In the genomic region with DNA sequence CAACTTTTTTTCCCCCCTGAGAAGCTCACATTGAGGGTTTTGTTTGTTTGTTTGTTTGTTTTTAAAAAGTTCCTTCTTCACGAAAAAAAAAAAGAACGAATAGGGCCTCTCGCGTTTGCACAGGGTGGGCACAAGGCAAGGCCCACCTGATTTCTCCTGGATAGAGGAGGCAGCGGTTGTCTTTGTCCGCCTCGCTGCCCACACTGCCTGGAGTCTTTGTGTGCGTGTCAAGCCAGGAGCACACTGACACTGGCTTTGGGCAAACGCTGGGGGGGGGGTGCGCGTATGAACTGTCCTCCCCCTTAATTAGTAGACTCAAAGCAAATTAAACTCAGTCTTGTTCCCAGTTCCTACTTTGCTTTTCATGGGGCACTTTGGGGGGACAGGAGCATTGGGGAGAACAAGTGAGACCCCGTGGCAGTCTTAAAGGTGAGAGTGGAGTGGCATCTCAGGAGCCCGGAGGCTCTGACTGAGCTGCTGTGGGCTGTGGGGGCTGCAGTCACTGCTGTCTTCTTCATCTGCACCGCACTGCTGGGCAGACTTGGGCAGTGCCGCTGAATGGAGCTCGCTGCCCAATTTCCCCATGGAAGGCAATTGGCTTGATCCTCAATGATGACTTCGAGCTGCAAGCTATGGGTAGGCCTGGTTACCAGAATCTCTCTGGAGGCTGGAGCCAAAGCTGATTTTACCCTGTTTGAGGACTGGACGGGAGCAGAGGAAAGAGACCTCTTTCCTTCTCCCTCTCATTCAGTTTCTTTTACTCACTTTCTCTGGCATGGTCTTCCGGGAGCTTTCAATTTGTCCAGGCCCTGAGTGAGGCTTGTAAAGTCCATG, we compare ENCODE assay signal across 15 mouse cellular contexts. TPM values are rescaled to one million over a fixed set of nuclear protein-coding genes. Genes with fewer than 3 reads are reported as not detected.
DNase-seq lines count a peak whose midpoint lies in the region; ATAC-seq lines count a peak whose summit lies in the region.
"Had no signal": no experiment of that assay in that cellular context is flagged by ENCODE, and none has a peak within 500 bp of the region (broad histone marks: within the 10 kb centered on the region; RNA-seq: fewer than 3 reads in every experiment).

No protein-coding gene starts in this region.

- H3K27ac ChIP-seq in embryonic facial prominence, embryonic 12.5 days, result peak overlapping the region; percentile 57; the same call in 1 of the 2 replicates
- H3K27ac ChIP-seq in kidney, embryonic 14.5 days (ENCODE audit: low read depth, low read length), result peak overlapping the region; percentile 98
- peak overlapping the region; percentile 77 for H3K27ac ChIP-seq in midbrain, embryonic 10.5 days (replicated peaks)
- H3K27ac ChIP-seq: heart, embryonic 15.5 days; liver, embryonic 15.5 days had no signal

- H3K4me2 ChIP-seq in embryonic facial prominence, embryonic 12.5 days (replicated peaks), result peak overlapping the region; percentile 38
- H3K4me2 ChIP-seq in kidney, embryonic 14.5 days (replicated peaks; ENCODE audit: low read depth, low read length), result peak overlapping the region; percentile 47
- H3K4me2 ChIP-seq: heart, embryonic 15.5 days; liver, embryonic 15.5 days had no signal

- 6% methylated on average over 19 of the region's 19 CpGs for WGBS in embryonic facial prominence, embryonic 12.5 days
- 4% methylated on average over 19 of the region's 19 CpGs for WGBS in kidney, embryonic 14.5 days
- WGBS in midbrain, embryonic 10.5 days, result 5% methylated on average over 19 of the region's 19 CpGs

- DNase-seq in embryo, embryonic 10.5 days (ENCODE audit: low spot score), result peak; percentile 51
- DNase-seq in embryo, embryonic 10 days (ENCODE audit: low spot score), result no peak
- peak; percentile 48 for DNase-seq in midbrain, embryonic 10.5 days (ENCODE audit: low spot score)
- no peak for DNase-seq in adrenal gland, adult 2 months
- no peak for DNase-seq in gastrocnemius, adult 18-20 months (ENCODE audit: low spot score)
- DNase-seq: gastrocnemius, postnatal 10 days had no signal

- peak overlapping the region; percentile 54; the same call in 1 of the 2 replicates for H3K9ac ChIP-seq in embryonic facial prominence, embryonic 12.5 days
- peak overlapping the region; percentile 67 for H3K9ac ChIP-seq in kidney, embryonic 14.5 days (ENCODE audit: low read depth, low read length)
- H3K9ac ChIP-seq: heart, embryonic 15.5 days; liver, embryonic 15.5 days had no signal

- H3K36me3 ChIP-seq in embryonic facial prominence, embryonic 12.5 days, result no peaks in the 10 kb centered on the region
- no peaks in the 10 kb centered on the region for H3K36me3 ChIP-seq in kidney, embryonic 14.5 days (ENCODE audit: control insufficient read depth, insufficient read depth, low read length)
- no peaks in the 10 kb centered on the region for H3K36me3 ChIP-seq in midbrain, embryonic 10.5 days
- H3K36me3 ChIP-seq: heart, embryonic 15.5 days; liver, embryonic 15.5 days had no signal

- no peaks in the 10 kb centered on the region for H3K9me3 ChIP-seq in embryonic facial prominence, embryonic 12.5 days
- no peaks in the 10 kb centered on the region for H3K9me3 ChIP-seq in kidney, embryonic 14.5 days (ENCODE audit: control insufficient read depth, low read length)
- no peaks in the 10 kb centered on the region for H3K9me3 ChIP-seq in midbrain, embryonic 10.5 days (replicated peaks)
- H3K9me3 ChIP-seq: heart, embryonic 15.5 days; liver, embryonic 15.5 days had no signal

- peak overlapping the region; percentile 49 for H3K4me3 ChIP-seq in embryonic facial prominence, embryonic 12.5 days
- peak overlapping the region; percentile 46 for H3K4me3 ChIP-seq in kidney, embryonic 14.5 days (ENCODE audit: low read length)
- H3K4me3 ChIP-seq in midbrain, embryonic 10.5 days, result peak overlapping the region; percentile 63
- H3K4me3 ChIP-seq: heart, embryonic 15.5 days; liver, embryonic 15.5 days had no signal

- ATAC-seq in embryonic facial prominence, embryonic 12.5 days (ENCODE audit: insufficient number of reproducible peaks, insufficient read depth, low FRiP score, low TSS enrichment), result no peak
- no peak for ATAC-seq in kidney, embryonic 14.5 days (ENCODE audit: low FRiP score, low TSS enrichment)
- ATAC-seq in CD4-positive, CD25-positive, alpha-beta regulatory T cell, adult 4 months, result no peak

- H3K4me1 ChIP-seq in embryonic facial prominence, embryonic 12.5 days, result peaks cover 19% of the 10 kb centered on the region; the same call in 1 of the 2 replicates
- no peaks in the 10 kb centered on the region for H3K4me1 ChIP-seq in kidney, embryonic 14.5 days (ENCODE audit: control insufficient read depth, insufficient read depth, low read length)
- H3K4me1 ChIP-seq in midbrain, embryonic 10.5 days, result peaks cover 80% of the 10 kb centered on the region
- H3K4me1 ChIP-seq: liver, embryonic 15.5 days had no signal

- peaks cover 69% of the 10 kb centered on the region for H3K27me3 ChIP-seq in embryonic facial prominence, embryonic 12.5 days
- H3K27me3 ChIP-seq in kidney, embryonic 14.5 days (ENCODE audit: control insufficient read depth, insufficient read depth, low read length), result peaks cover 77% of the 10 kb centered on the region
- H3K27me3 ChIP-seq in midbrain, embryonic 10.5 days (ENCODE audit: low read depth, poor library complexity, severe bottlenecking), result peaks cover 100% of the 10 kb centered on the region

RNA-seq across cellular contexts. Expression of gene Emx2, which starts 4.5 kb away (rescaled TPM):
- polyA plus RNA-seq in embryonic facial prominence, embryonic 12.5 days (2016; fragmentation: Nextera tagmentation; extraction: Ambion mirVana), result 20.6 and 23.7 TPM in 2 replicates
- polyA plus RNA-seq in kidney, embryonic 14.5 days (2014; fragmentation: Nextera tagmentation; extraction: Ambion mirVana), result 40.5 and 43.6 TPM in 2 replicates
- 8.7 and 9.2 TPM in 2 replicates for polyA plus RNA-seq in midbrain, embryonic 10.5 days (2016; fragmentation: Nextera tagmentation; extraction: Ambion mirVana)
- not detected for polyA plus RNA-seq in CD4-positive, CD25-positive, alpha-beta regulatory T cell, adult 4 months (2017; shearing (Covaris generic))
- total RNA-seq in adrenal gland, adult 2 months (2021), result under 1 TPM in 1 of 2 experiments, not detected in 1; 0.55 TPM
- polyA plus RNA-seq in adrenal gland, adult 2 months (2012; rRNA removed), result 0.18 and 0.24 TPM in 2 replicates
- total RNA-seq in gastrocnemius, adult 18-20 months (2021), result 1 to 10 TPM; 1.1 to 1.3 TPM
- total RNA-seq: common myeloid progenitor, adult 5-6 weeks; megakaryocyte progenitor cell, adult 5-6 weeks; neutrophil, adult 5-6 weeks had no signal
- polyA plus RNA-seq: heart, embryonic 15.5 days; large intestine, adult 2 months had no signal

Comparison
In these comparisons a context has a peak if more than half of its experiments do, and no peak if none do; other contexts are left out.
1. DNase-seq: peak in embryo, embryonic 10.5 days (single experiment) and midbrain, embryonic 10.5 days (single experiment); none in embryo, embryonic 10 days (single experiment), adrenal gland, adult 2 months (single experiment) and gastrocnemius, adult 18-20 months (single experiment).
2. Peak in every context shown above with its lines, with median percentiles within 50 percentile points of each other: H3K27ac ChIP-seq and H3K4me3 ChIP-seq.